Mouse (Mus musculus) right cerebral cortex, adult 18-20 months (tissue): ENCODE data around the gene Coro1b.
A peak's percentile ranks its signal among the peaks of the same experiment; 100 is the strongest.

Experiments
- DNase-seq: peaks from one replicate; pipeline ENCODE4 v3.0.0; 2022; ENCODE audit warnings: mixed read lengths

The Coro1b gene

DNA sequence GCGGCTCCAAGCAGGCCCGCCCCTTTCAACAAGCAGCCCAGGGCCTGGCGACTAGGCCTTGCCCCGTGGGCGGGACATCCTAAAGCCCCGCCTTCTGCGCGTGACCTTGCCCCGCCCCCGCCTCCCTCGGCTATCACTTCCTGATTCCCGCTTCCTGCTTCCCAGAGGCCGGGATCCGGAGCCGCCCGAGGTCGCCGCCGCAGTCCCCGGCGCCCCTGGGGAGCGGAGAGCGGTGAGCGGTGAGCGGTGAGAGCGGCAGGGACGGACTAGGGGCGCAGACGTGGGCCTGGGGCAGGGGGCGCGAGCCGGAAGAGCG lies at the start of gene Coro1b:
TSS of gene Coro1b (plus strand) at position 129 of the 316 bp plus-strand sequence.
- peak; percentile 95 for DNase-seq

DNA sequence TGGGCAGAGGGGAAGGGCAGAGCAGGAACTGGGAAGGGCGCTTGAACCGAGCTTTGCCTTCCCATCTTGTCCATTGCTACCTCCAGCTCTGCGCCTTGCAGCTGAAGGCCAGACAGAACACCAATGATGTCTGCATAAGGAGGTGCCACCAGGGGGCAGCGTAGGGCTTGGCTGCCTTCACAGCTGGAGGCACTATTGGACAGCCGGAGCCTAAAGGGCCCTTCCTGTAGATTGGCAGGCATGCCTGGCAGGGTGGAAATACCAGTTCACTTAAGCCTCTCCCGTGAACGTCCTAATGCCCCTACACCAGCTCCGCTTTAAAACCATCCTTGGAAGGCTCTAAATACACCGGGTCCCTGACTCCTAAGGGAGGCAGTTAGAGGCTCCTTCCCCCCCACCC lies 49.4 kb upstream of the Coro1b start:
- DNase-seq, result peak; percentile 92

DNA sequence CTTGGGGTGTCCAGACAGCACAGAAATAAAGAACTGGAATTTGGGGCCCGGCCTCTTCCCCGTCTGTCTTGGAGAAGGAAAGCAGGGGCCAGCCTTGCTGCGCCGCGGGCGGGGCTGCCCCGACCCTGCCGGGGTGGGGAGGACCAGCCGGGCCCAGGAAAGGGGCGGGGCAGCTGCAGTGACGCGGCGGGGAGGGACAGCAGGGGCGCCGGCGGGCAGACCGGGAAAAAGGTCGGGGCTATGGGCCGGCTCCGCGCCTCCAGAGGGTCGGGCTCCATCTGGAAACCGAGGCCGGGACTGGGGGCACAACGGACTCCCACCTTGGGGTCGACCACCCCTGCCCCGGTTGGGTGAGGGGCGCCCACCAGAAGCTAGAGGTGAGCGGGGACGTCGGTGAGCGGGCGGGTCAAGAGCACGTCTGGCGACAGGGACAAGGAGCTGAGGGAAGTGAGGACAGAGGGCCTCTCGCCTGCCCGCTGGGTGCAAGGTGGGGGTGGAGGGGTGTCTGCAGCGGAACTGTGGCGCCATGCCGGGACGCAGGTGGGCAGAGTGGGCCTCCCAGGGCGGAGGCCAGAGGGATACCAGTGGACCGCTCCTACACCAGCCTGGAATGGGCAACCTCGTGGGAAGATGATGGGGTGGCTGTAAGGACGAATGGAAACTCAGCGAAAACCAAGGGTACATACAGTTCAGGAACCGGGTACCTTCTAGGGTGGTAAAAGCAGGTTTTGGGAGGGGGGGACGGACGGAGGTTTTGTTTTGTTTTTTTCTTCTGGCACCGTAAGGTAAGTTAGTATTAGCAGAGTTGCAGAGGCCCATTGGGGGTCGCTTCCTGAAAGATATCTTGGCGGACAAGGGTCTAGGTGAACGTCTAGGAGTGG lies 48.3 kb upstream of the Coro1b start, which contains the start of gene Pitpnm1:
TSS of gene Pitpnm1 (plus strand) at position 162 of the 881 bp plus-strand sequence.
- no peak for DNase-seq

DNA sequence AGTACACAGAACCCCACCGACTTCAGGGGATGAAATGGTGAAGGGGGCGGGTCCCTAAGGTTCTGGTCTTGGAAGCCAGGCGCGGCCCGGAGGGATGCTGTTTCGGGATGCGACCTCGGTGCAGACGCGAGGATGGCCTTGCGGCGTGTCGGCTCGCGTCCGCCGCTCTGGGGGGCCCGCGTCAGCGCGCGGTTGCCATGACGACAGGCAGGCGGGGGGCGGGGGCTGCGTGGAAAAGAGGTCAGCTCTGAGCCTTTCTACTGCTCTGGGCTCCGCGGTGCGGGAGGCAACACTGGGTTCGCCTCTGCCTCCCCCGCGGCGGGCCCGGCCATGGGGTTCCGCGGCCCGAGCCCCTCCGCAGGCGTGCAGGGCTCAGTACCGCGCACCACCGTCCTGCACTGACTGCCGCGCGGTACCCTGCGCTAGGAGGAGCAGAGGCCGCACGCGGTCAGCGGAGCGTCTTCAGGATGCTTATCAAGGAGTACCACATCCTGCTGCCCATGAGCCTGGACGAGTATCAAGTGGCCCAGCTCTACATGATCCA lies 47.6 kb upstream of the Coro1b start:
- peak; percentile 80 for DNase-seq

DNA sequence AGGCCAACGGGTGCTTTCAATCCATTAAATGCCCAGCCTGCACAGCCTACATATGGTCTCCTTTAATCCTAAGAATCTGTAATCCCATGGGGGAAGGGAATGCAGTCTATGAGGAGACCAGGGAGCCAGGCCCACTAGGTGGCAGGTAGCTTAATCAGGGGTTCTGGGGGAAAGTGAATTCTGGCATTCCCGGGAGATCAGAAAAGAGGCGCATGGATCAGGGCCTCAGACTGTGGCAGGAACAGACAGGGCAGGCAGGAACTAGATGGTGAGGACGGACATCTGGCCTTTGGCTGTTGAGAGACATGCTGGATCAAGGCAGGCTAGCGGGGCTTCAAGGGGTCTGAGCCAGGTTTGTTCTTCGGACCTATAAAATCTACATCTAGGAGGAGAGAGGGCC lies 47.0 kb upstream of the Coro1b start:
- DNase-seq, result no peak

DNA sequence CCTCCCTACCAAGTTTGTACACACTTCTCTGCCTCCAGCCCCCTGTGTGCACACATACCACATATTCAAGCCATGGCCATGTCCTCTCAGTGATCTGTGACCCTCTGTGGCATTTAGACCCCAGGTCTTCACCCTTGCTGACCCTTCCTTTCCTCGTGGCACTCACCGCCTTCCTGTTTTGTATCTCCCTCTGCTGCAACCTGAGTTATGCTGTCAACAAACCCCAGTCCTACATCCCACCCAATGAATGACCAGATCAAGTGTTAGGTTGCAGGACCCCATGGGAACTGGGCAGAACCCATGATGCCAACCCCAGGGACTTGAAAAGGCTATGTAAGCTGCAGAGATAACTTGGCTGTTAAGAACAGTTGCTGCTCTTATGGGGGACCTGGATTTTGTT lies 46.4 kb upstream of the Coro1b start:
- DNase-seq, result no peak

DNA sequence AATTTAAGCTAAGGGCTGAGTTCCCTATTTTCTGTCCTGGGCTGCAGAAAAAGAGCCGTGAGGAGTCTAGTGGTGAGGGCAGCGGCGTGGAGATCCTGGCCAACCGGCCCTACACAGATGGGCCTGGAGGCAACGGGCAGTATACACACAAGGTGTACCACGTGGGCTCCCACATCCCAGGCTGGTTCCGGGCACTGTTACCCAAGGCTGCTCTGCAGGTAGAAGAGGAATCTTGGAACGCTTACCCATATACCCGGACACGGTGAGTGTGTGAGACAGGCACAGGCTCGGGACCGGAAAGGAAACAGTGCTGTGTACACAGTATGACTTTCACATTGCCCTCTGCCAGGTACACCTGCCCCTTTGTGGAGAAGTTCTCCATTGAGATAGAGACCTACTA lies 45.8 kb upstream of the Coro1b start:
- DNase-seq, result no peak

DNA sequence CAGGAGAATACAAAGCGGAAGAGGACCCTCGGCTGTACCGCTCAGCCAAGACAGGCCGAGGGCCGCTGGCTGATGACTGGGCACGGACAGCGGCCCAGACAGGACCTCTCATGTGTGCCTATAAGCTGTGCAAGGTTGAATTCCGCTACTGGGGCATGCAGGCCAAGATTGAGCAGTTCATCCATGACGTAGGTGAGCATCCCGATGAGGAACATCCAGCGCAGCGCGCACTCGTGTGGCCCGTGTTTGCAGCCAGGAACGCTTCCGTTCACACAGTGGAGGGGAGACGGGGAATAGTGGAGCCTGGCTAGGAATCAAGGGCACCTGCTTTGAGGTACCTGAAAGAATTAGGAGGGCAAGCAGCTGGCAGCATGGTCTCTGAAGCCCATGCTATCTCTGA lies 45.1 kb upstream of the Coro1b start:
- DNase-seq, result no peak

DNA sequence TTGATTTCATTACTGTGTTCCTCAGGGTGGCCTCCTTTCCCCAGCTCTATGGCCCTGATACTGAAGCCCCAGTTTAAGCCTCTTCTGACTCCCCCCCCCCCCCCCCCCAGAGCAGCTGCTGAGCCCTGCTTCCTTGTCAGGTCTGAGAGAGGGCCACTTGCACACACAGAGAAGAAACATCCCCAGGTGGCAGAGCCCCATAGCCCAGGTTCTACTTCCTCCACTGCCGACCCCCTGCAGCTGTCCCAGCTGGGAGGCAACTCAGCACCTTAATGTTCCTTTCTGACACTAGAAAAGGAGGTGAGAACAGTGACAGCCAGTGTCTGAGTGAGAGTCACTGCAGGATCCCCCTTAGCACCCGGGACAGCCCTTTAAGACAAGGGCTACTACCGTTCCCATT lies 44.6 kb upstream of the Coro1b start:
- DNase-seq, result no peak

DNA sequence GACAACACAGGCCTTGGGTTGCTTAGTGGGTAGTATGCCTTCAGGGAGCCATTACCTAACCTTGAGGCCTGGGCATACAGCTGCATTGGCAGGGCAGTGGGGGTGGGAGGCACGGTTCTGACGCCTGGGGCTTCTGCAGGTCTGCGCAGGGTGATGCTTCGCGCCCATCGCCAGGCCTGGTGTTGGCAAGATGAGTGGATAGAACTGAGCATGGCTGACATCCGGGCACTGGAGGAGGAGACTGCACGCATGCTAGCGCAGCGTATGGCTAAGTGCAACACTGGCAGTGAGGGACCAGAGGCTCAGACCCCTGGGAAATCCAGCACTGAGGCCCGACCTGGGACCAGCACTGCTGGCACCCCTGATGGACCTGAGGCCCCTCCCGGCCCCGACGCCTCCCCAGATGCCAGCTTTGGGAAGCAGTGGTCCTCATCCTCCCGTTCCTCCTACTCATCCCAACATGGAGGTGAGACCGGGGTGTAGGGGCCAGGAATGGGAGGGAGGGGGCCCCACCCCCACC lies 43.7 kb upstream of the Coro1b start:
- no peak for DNase-seq

DNA sequence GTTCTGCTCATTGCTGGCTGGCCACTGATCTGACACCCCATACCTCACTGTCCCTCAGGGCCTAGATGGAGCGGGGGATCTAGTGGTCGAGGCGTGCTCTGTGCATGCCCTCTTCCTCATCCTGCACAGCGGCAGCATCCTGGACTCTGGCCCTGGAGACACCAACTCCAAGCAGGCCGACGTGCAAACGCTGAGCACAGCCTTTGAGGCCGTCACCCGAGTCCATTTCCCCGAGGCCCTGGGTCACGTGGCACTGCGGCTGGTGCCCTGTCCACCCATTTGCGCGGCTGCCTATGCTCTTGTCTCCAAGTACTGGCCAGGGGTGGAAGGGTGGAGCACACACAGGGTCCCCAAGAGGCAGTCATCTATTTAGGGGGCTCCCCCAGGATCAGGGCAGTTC lies 41.8 kb upstream of the Coro1b start:
- DNase-seq, result no peak

DNA sequence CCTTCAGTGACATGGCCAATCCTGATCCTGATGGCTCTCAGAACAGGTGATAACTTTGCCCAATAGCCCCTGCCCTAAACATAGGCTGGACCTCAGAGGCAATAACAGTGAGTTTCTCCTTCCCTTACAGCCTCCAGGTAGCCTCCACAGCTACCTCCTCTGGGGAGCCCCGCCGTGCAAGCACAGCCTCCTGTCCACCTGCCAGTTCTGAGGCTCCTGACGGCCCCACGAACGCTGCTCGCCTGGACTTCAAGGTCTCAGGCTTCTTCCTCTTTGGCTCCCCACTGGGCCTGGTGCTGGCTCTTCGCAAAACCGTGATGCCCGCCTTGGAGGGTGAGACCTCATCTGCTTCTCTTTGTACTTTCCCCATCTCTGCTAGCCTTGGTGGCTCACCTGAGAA lies 39.9 kb upstream of the Coro1b start:
- DNase-seq, result no peak

DNA sequence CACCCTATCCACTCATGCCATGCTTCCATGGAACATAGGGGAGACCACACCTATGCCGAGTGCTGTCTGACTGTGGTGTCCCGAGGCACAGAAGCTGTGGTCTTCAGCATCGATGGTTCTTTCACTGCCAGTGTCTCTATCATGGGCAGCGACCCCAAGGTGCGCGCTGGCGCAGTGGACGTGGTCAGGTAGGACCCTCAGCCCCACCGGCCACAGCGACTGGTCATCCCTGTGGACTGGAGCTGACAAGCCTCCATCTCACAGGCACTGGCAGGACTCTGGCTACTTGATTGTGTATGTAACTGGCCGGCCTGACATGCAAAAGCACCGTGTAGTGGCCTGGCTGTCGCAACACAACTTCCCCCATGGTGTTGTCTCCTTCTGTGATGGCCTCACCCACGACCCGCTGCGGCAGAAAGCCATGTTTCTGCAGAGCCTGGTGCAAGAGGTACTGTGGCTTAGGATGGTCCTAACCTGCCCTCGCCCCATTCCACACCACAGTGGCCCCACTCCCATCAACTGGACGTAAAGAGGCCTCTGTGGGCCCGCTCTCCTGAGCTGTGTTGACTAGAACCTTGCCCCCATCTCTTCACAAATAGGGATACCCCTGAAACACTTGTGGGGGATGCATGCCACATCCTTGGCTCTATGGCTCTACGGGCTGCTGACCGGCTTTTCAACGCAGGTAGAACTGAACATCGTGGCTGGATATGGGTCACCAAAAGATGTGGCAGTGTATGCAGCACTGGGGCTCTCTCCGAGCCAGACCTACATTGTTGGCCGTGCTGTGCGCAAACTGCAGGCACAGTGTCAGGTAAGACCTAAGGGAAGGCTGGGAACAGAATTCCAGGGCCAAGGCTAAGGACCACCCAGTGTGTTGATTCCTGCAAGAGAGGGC lies 36.1 kb upstream of the Coro1b start:
- DNase-seq, result no peak

DNA sequence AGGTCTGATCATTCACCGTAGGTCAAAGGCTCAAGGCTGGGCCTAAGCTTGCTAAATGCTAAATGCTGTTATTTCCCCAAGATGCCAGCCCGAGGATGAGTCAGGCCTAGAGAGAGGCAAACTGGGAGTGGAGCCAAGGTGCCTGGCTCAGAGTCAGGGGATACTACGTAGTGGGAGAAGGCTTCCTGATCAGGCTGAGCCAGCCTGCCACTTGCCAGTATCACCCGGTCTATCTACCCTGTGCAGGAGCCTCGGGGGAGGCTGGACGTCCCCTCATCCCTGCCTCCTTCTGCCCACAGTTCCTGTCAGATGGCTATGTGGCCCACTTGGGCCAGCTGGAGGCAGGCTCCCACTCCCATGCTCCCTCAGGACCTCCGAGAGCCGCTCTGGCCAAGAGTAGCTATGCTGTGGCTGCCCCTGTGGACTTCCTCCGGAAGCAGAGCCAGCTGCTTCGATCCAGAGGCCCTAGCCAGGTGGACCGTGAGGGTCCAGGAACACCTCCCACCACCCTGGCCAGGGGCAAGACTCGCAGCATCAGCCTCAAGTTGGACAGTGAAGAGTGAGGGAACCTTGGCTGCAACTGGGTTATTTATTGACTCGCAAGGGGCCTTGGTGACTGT lies 35.1 kb upstream of the Coro1b start:
- peak; percentile 89 for DNase-seq

DNA sequence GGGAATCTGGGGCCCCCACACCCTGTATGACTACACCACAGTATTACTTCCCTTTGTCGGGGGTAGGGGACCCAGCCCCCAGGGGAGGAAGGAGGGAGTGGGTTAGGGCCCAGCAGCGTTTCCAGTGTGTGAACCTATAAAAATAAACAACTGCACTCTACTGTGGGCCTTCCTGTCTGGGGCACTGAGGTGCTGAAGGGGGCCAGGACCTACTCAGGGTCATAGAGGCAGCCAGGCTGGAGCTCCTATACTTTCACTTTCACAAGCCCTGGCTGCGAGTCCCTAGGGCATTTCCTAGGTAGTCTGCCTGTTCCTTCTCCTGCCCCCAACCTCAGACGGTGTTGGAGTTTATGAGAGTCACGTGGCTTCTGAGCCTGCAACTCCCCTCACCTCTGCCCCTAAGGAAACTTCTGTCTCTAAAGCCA lies 34.6 kb upstream of the Coro1b start:
- DNase-seq, result no peak

DNA sequence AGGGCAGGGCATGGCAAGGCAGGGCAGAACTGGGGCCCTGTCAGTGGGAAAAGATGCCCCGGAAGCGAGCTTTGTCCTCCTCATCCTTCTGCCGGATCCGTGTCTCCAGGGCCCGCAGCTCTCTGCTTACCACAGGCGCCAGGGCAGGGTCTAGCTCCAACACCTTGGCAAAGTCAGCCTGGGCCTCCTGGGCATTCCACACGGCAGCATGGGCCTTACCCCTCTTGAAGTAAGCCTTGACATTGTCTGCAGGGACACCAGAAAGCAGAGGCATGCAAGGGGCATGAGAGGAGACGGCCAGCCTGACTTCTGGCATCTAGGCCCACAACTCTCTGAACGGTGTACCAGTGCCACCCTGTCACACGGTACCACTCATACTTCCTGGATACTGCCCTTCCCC lies 33.9 kb upstream of the Coro1b start:
- DNase-seq, result no peak

DNA sequence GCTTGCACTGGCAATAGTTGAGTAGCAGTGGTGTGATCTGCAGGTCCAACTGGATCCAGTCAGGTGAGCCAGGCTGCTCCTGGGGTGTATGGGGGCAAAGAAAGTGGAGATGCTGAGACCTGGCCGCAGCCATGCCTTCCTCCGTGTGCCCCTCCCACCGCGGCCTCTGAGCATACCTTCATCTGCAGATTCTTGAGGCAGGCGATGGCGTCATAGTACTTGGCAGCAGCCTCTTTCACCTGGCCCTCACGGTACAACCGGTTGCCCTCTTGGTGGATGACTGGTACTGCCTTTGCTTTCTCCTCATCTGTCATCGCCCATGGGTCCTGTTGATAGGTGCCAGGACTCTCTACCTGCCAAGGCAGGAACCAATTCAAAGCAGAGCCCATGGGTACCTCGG lies 33.3 kb upstream of the Coro1b start:
- DNase-seq, result no peak

DNA sequence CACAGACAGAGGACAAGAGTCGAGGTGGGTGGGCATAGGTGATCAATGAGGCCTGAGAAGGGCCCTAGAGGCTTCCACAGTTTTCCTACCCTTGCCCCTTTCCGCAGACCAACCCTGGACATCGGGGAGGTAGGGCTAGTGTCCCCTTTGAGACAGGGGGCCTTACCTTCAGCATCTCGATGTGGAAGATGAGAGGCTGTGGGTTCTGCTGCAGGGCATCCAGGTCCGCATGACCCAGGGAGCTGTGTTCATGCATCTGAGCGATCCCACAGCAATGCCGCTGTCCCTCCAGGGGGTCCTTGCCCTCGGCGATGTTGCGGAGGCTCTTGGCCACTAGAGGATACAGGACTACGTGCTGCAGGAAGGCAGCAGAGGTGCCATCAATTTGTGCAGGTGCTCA lies 32.6 kb upstream of the Coro1b start:
- no peak for DNase-seq

DNA sequence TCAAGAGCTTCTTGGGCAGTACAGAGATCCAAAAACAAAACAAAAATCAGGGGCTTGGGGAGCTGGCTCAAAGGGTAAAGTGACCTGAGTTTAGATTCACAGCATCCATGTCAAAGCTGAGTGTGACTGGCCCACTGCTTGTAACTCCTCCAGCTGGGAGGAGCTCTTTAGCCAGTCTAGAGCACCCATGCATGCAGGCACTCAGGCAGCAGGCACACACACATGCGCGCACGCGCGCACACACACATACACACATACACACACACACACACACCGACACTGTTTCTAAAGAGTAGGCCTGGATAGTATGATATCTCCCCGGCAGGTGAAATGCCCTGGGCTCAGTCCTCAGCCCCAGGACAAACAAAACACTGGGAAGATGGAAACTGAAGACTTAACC lies 31.4 kb upstream of the Coro1b start:
- no peak for DNase-seq

DNA sequence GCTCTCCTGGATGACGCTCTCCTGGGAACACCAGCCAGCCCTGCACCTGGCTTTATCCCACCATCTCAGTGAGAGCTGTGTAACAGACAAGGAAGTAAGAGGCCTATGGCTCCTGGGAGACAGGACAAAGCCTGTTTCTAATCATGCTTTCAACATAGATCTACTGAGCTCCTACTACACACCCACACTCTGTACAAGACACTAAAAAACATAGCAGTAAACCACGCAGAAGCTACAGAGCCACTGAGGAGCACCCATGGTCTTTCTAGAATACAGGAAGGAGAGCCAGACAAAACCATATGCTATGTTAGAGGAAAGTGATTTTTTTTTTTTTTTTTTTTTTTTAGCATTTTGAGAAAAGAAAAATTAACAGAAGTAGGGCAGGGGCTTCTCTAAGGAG lies 30.1 kb upstream of the Coro1b start:
- no peak for DNase-seq

DNA sequence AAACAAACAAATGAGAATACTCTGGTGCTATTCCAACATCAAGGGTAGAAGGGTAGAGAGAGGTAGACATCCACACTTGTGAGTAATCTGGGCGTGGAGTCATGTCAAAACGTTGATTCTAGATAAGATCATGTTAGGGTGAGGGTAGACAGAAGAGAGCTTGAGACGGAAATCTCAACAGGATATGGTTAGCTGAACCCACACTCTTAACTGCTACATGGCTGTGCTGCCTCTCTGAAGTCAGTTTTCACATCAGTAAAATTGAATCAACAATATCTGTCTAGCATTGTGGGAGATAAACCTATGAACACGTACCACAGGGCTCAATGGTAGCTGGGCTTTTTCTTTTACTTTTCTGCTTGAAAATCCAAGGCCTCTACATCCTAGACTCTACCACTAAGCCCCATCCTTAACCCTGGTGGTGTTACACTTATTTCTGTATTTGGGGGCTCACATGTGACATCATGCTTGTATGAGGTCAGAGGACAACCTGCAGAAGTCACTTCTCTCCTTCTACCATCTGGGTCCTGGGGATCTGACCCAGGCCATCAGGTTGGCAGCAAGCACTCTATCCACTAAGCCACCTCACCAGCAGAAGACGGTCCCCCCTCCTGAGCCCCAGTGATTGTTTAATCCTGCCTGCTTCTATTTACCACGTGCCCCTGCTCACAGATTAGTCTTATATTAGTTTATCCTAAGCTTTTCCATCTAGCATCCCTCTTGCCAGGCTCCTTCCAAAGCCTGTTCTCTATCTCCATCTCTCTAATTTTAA lies 28.5 kb upstream of the Coro1b start:
- no peak for DNase-seq

DNA sequence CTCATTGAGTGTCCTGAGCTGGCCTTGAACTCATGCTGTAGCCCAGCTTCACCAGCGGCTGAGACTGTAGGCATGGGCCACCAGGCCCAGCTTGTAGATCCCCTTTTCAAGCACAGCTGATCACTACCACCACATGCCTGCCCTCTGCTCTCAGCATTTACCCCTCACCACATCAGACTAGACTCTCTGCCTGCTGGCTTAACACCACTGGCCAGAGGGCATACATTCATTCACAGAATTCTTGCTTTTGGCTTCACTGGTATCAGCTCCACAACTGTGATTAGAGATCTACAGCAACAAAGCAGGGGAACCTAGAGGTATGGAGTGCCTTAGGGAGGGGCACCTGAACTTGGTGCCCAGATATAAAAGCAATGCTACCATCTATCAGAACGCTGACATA lies 27.9 kb upstream of the Coro1b start:
- DNase-seq, result no peak
